Mouse (Mus musculus): ENCODE data around the gene Rsg1.

DNA sequence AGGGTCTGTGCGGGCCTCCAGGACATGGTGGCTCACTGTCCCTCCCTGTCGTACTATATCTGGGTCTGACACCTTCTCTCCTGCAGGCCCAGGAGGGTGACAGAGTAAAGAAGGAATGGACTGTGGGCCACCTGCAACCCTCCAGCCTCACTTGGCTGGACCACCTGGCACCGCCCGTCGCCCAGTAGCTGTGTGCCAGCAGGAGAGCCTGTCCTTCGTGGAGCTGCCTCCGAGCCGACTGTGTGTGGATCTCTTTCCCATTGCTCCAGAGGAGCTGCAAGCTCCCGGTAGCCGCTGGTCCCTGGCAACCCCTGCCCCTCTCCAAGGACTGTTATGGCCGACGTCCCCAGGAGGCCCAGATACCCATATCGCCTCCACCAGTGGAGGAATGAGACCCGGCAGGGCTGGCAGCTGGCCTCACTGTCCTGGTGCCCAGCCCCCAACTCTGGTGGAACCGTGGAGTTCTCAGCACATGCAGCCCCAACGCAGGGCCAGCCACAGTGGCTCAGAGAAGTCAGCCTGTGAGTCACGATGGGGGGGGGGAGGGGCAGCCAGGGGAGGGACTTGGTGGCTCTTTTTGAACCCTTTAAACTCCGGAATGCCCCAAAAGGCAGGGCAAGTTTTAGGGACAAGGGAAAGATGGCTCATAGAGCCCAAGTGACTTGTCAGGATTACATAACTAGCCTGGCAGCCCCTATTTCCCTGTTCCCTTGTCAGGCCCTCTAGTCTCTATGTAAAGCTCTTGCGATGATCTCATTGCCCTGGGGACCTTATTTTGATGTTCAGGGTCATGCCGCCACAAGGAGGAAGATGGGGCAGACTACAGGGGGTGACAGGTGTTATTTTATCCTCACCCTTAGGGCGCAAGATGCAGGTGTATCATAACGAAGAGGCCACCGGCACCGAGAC, 32.6 kb downstream of the Rsg1 start:
- TF ChIP-seq CTCF (IDR thresholded peaks at IDR 0.05; ENCODE audit: low read depth) (no peak), EP300 (IDR thresholded peaks at IDR 0.05; ENCODE audit: low read depth) (no peak)
